Comparison of ENCODE assay signal across 8 mouse cellular contexts in the genomic region with DNA sequence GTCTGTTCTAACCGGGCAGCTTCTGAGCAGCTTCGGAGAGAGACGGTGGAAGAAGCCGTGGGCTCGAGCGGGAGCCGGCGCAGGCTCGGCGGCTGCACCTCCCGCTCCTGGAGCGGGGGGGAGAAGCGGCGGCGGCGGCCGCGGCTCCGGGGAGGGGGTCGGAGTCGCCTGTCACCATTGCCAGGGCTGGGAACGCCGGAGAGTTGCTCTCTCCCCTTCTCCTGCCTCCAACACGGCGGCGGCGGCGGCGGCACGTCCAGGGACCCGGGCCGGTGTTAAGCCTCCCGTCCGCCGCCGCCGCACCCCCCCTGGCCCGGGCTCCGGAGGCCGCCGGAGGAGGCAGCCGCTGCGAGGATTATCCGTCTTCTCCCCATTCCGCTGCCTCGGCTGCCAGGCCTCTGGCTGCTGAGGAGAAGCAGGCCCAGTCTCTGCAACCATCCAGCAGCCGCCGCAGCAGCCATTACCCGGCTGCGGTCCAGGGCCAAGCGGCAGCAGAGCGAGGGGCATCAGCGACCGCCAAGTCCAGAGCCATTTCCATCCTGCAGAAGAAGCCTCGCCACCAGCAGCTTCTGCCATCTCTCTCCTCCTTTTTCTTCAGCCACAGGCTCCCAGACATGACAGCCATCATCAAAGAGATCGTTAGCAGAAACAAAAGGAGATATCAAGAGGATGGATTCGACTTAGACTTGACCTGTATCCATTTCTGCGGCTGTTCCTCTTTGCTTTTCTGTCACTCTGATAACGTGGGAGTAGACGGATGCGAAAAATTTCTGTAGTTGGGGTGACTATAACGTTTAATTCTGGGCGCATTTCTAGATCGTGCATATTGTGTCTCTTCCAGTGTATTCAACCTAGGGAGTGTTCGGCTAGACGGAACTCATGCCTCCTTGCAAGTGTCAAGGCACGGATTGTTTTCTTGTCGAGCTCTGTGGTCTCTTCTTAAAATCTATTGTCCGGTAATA. TPM values are rescaled to one million over a fixed set of nuclear protein-coding genes. Genes with fewer than 3 reads are reported as not detected.
A peak's percentile ranks its signal among the peaks of the same experiment; 100 is the strongest.
DNase-seq lines count a peak whose midpoint lies in the region; ATAC-seq lines count a peak whose summit lies in the region.

No protein-coding gene starts in this region.

- H3K4me2 ChIP-seq in stomach, embryonic 16.5 days (ENCODE audit: low read depth, low read length): peak overlapping the region; percentile 96

- peaks cover 20% of the 10 kb centered on the region for H3K4me1 ChIP-seq in stomach, embryonic 16.5 days (ENCODE audit: control insufficient read depth, insufficient read depth, low read length)

- WGBS in stomach, embryonic 16.5 days: under 1% methylated on average over 54 of the region's 69 CpGs

- peak; percentile 57 for DNase-seq in embryo, embryonic 10 days (ENCODE audit: low spot score)
- DNase-seq in embryo, embryonic 9.5 days (ENCODE audit: extremely low spot score): no peak
- DNase-seq in cerebellum, postnatal 36 days: peak; percentile 59 to 64
- DNase-seq in gastrocnemius, postnatal 4 days (ENCODE audit: low spot score in 2 of 2): peak; percentile 52 to 67
- peak; percentile 26 to 46 for DNase-seq in kidney, adult 8-10 months
- peak; percentile 50 for DNase-seq in liver
- peak; percentile 60 for DNase-seq in naive thymus-derived CD4-positive, alpha-beta T cell, adult 2 months (ENCODE audit: low read depth)

- H3K36me3 ChIP-seq in stomach, embryonic 16.5 days (ENCODE audit: control insufficient read depth, insufficient read depth, low read length): no peaks in the 10 kb centered on the region

- peak overlapping the region; percentile 99 for H3K27ac ChIP-seq in stomach, embryonic 16.5 days (ENCODE audit: low read length)

- H3K27me3 ChIP-seq in stomach, embryonic 16.5 days (ENCODE audit: control insufficient read depth, insufficient read depth, low read length): no peaks in the 10 kb centered on the region; the same call in 1 of the 2 replicates

- H3K9me3 ChIP-seq in stomach, embryonic 16.5 days (replicated peaks; ENCODE audit: control insufficient read depth, low read length): no peaks in the 10 kb centered on the region

- no peak for ATAC-seq in stomach, embryonic 16.5 days (ENCODE audit: insufficient read depth, low FRiP score)

- H3K9ac ChIP-seq in stomach, embryonic 16.5 days (ENCODE audit: low read length): peak overlapping the region; percentile 100

- peak overlapping the region; percentile 74 for H3K4me3 ChIP-seq in stomach, embryonic 16.5 days (replicated peaks; ENCODE audit: low read length)

RNA-seq across cellular contexts. Expression of gene Pten, which starts 0.8 kb away (rescaled TPM):
- total RNA-seq in gastrocnemius, postnatal 4 days (2021): 10 to 100 TPM; 41.7 to 48.4 TPM
- 7.1 and 8.2 TPM in 2 replicates for polyA plus RNA-seq in stomach, embryonic 16.5 days (2015; fragmentation: Nextera tagmentation; extraction: Ambion mirVana)

RNA-seq across cellular contexts. Expression of gene Atad1, which starts 18.5 kb away (rescaled TPM):
- total RNA-seq in gastrocnemius, postnatal 4 days (2021): 10 to 100 TPM; 40.5 to 44.7 TPM
- polyA plus RNA-seq in stomach, embryonic 16.5 days (2015; fragmentation: Nextera tagmentation; extraction: Ambion mirVana): 65.1 and 68.7 TPM in 2 replicates
